Mouse (Mus musculus): ENCODE results near the gene Bscl2.
A peak's percentile ranks its signal among the peaks of the same experiment; 100 is the strongest.

DNA sequence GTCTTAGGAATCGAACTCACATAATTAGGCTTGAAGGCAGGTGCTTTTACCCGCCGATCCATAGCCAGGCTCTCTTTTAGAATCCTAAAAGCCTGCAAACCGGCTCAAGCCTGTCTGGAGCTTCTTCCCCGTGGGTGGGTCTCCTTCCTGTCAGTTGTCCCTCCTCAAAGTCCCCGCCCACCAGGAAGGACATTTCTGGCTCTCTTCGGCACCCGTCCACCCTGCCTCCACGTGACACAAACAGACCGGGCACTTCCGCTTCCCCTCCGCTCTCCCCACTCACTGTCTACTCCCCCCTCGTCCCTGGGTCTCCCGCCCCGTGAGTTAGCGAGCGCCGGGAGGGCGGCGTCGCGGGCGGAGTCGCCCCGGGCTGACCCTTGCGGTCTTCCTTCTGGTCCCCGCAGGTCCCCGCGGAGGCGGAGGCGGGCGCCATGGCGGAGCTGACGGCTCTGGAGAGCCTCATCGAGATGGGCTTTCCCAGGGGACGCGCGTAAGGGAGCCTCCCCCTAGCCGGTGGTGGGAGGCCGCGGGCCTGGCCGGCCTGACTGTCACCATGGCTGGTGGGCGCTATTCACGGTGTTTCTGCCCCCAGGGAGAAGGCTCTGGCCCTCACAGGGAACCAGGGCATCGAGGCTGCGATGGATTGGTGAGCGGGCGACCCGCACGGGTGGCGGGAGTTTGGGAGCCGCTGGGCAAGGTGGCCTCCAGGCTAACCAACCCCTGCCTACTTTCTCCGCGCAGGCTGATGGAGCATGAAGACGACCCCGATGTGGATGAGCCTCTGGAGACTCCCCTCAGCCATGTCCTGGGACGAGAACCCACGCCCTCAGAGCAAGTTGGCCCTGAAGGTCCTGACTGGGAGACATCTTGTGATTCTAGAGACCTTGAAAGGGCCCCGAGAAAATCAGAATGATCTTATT is 34.3 kb downstream of the Bscl2 start, which contains the start of gene Ubxn1:
- TF ChIP-seq POLR2A (IDR thresholded peaks at IDR 0.05; ENCODE audit: borderline replicate concordance, low read depth, low read length) (0 out of 2 replicates have a peak, but pooled peaks have one; percentile 50), CTCF (IDR thresholded peaks at IDR 0.05; ENCODE audit: low read depth, low read length) (no peak)
